Mouse (Mus musculus): ENCODE results near the gene Hist1h2bn. TPM values are rescaled to one million over a fixed set of nuclear protein-coding genes. Genes with fewer than 3 reads are reported as not detected.
"Not testable (repeated sequence)": the region's sequence is repeated elsewhere in the genome, so short reads cannot be mapped to it uniquely, and the experiment has no call there.

The Hist1h2bn gene
- polyA plus RNA-seq, 1 experiment from 2014 or later = 2.5 TPM

DNA sequence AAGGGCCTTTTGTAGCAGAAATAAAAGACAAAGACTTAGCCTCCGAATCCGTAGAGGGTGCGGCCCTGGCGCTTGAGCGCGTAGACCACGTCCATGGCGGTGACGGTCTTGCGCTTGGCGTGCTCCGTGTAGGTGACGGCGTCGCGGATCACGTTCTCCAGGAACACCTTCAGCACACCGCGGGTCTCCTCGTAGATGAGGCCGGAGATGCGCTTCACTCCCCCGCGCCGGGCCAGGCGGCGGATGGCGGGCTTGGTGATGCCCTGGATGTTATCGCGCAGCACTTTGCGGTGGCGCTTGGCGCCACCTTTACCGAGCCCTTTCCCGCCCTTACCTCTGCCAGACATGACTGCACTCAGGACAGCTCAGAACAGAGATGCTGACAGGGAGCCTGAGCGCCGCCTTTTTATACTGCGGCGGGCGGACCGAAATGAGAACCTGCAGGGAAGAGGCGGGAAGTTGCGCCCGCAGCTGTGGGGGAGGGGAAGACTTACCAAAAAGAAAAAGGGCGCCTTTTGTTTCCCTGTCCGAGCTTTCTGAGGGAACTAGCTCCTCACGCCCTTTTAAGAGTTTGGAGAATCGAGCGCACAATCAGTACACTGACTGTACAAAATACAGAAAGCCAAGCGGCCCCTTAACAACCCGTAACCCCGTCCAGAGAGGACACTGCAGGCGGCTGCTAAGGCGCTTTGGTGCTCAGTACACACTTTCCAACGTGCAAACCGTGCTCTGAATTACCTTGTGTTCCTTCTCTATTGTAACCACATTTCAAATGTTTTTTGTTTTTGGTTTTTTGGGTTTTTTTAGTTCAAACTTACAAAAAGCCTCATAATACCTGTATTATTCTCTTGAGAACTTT lies 3.5 kb upstream of the Hist1h2bn start, which contains the start of gene Hist1h4k:
Gene Hist1h4k (minus strand): TSS at position 347 of the 859 bp plus-strand sequence.
- H3K27ac ChIP-seq (ENCODE audit: low read depth, low read length) = peak within 1 kb of the TSS; percentile 91
- ATAC-seq (peak; percentile 85), DNase-seq (ENCODE audit: low spot score) (peak; percentile 96)
- H3K27me3 ChIP-seq (replicated peaks; ENCODE audit: control insufficient read depth, insufficient read depth, low read length); H3K9me3 ChIP-seq (replicated peaks; ENCODE audit: control insufficient read depth, low read length); H3K36me3 ChIP-seq (ENCODE audit: control insufficient read depth, insufficient read depth, low read length): not testable (repeated sequence)
- H3K4me2 ChIP-seq (ENCODE audit: low read length) = peak within 1 kb of the TSS; percentile 83
- WGBS = under 1% methylated on average over 39 of the region's 56 CpGs
- peaks cover 26% of the 10 kb centered on the region for H3K4me1 ChIP-seq (ENCODE audit: control insufficient read depth, insufficient read depth, low read length)
- H3K9ac ChIP-seq (ENCODE audit: low read length) = peak within 1 kb of the TSS; percentile 70
- H3K4me3 ChIP-seq (ENCODE audit: low read depth, low read length) = peak within 1 kb of the TSS; percentile 54

DNA sequence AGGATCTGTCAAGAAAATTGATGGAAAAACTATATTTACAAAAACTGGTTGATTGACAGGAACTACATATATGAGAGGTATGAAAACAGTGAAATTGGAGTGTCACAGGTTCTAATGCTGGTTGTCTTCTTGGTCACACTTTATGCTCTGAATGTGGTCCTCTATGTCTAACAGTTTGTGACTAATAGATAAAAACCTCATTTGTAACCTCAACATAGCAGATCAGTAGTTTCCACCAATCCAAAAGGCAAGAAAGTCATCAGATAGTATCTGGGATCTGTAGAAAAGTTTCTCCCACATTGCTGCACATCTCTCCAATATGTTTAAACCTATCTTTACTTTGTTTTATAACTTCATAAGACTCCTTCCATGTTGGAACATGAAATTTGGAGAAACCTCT lies 2.5 kb upstream of the Hist1h2bn start:
- Histone ChIP-seq H3K9ac (ENCODE audit: low read length) (no peak overlapping the region), H3K9me3 (replicated peaks; ENCODE audit: control insufficient read depth, low read length) (no peaks in the 10 kb centered on the region), H3K4me3 (ENCODE audit: low read depth, low read length) (no peak overlapping the region), H3K4me2 (ENCODE audit: low read length) (no peak overlapping the region), H3K27me3 (replicated peaks; ENCODE audit: control insufficient read depth, insufficient read depth, low read length) (no peaks in the 10 kb centered on the region), H3K27ac (ENCODE audit: low read depth, low read length) (peak overlapping the region; percentile 91; the same call in 1 of the 2 replicates), H3K36me3 (ENCODE audit: control insufficient read depth, insufficient read depth, low read length) (no peaks in the 10 kb centered on the region), H3K4me1 (ENCODE audit: control insufficient read depth, insufficient read depth, low read length) (peaks cover 26% of the 10 kb centered on the region)
- no peak for ATAC-seq
- DNase-seq (ENCODE audit: low spot score) = no peak

- WGBS = 76% methylated on average over 3 of the region's 3 CpGs
- H3K27me3 ChIP-seq (replicated peaks; ENCODE audit: control insufficient read depth, insufficient read depth, low read length) = no peaks in the 10 kb centered on the region
- H3K36me3 ChIP-seq (ENCODE audit: control insufficient read depth, insufficient read depth, low read length) = no peaks in the 10 kb centered on the region
- H3K27ac ChIP-seq (ENCODE audit: low read depth, low read length) = peak overlapping the region; percentile 91
- H3K4me1 ChIP-seq (ENCODE audit: control insufficient read depth, insufficient read depth, low read length) = peaks cover 26% of the 10 kb centered on the region
- ATAC-seq (no peak), DNase-seq (ENCODE audit: low spot score) (no peak)
- H3K9me3 ChIP-seq (replicated peaks; ENCODE audit: control insufficient read depth, low read length) = no peaks in the 10 kb centered on the region
- H3K4me2 ChIP-seq (ENCODE audit: low read length) = peak overlapping the region; percentile 77; the same call in 1 of the 2 replicates
- no peak overlapping the region for H3K4me3 ChIP-seq (ENCODE audit: low read depth, low read length)
- H3K9ac ChIP-seq (ENCODE audit: low read length) = no peak overlapping the region
Measured at GRCm38 (mm10) chr13:21751827-21752226, 2.1 kb upstream of the Hist1h2bn start.

GRCm38 (mm10) chr13:21752356-21752755 lies 1.6 kb upstream of the Hist1h2bn start:
- peak overlapping the region; percentile 77 for H3K4me2 ChIP-seq (ENCODE audit: low read length)
- H3K4me1 ChIP-seq (ENCODE audit: control insufficient read depth, insufficient read depth, low read length) = peaks cover 24% of the 10 kb centered on the region
- peak overlapping the region; percentile 18; the same call in 1 of the 2 replicates for H3K9ac ChIP-seq (ENCODE audit: low read length)
- H3K9me3 ChIP-seq (replicated peaks; ENCODE audit: control insufficient read depth, low read length) = no peaks in the 10 kb centered on the region
- WGBS = 42% methylated on average over 3 of the region's 3 CpGs
- H3K36me3 ChIP-seq (ENCODE audit: control insufficient read depth, insufficient read depth, low read length) = no peaks in the 10 kb centered on the region
- H3K27me3 ChIP-seq (replicated peaks; ENCODE audit: control insufficient read depth, insufficient read depth, low read length) = no peaks in the 10 kb centered on the region
- no peak for DNase-seq (ENCODE audit: low spot score)
- ATAC-seq = no peak
- no peak overlapping the region for H3K4me3 ChIP-seq (ENCODE audit: low read depth, low read length)
- peak overlapping the region; percentile 91 for H3K27ac ChIP-seq (ENCODE audit: low read depth, low read length)

DNA sequence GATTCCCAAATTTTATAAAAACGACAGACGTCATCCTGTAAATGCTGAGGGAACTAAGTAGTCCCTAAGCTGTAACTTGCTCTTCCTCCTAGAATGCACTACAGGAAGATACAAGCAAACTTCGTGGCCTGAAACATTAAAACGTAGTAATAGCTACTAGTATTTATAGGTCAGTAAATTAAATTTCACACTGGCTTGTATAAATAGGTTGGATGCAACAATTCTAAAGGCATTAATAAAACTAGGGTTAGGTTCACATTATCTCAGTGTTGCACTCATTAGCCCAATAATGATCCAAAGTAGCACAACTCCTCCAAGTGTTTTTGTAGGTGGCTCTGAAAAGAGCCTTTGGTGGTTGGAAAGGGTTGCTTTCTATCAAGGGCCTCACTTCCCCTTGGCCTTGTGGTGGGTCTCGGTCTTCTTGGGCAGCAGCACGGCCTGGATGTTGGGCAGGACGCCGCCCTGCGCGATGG lies 836 bp upstream of the Hist1h2bn start:
- peak overlapping the region; percentile 91 for H3K27ac ChIP-seq (ENCODE audit: low read depth, low read length)
- DNase-seq (ENCODE audit: low spot score) (peak; percentile 24), ATAC-seq (no peak)

GRCm38 (mm10) chr13:21754294-21755001 lies 525 bp downstream of the Hist1h2bn start:
- not testable (repeated sequence) for H3K36me3 ChIP-seq (ENCODE audit: control insufficient read depth, insufficient read depth, low read length); H3K9me3 ChIP-seq (replicated peaks; ENCODE audit: control insufficient read depth, low read length); H3K4me1 ChIP-seq (ENCODE audit: control insufficient read depth, insufficient read depth, low read length); H3K27me3 ChIP-seq (replicated peaks; ENCODE audit: control insufficient read depth, insufficient read depth, low read length); ATAC-seq
- peak; percentile 78 for DNase-seq (ENCODE audit: low spot score)
- H3K4me3 ChIP-seq (ENCODE audit: low read depth, low read length) = peak overlapping the region; percentile 39
- peak overlapping the region; percentile 64 for H3K9ac ChIP-seq (ENCODE audit: low read length)
- peak overlapping the region; percentile 86 for H3K27ac ChIP-seq (ENCODE audit: low read depth, low read length)
- 0% methylated on average over 21 of the region's 26 CpGs for WGBS
- H3K4me2 ChIP-seq (ENCODE audit: low read length) = peak overlapping the region; percentile 77

More for the DNA sequence above, 836 bp upstream of the Hist1h2bn start:
- H3K36me3 ChIP-seq (ENCODE audit: control insufficient read depth, insufficient read depth, low read length) = no peaks in the 10 kb centered on the region
- H3K9ac ChIP-seq (ENCODE audit: low read length) = peak overlapping the region; percentile 68
- H3K4me2 ChIP-seq (ENCODE audit: low read length) = peak overlapping the region; percentile 77
- WGBS = under 1% methylated on average over 10 of the region's 10 CpGs
- H3K27me3 ChIP-seq (replicated peaks; ENCODE audit: control insufficient read depth, insufficient read depth, low read length) = no peaks in the 10 kb centered on the region
- H3K9me3 ChIP-seq (replicated peaks; ENCODE audit: control insufficient read depth, low read length) = no peaks in the 10 kb centered on the region
- peak overlapping the region; percentile 39 for H3K4me3 ChIP-seq (ENCODE audit: low read depth, low read length)
- peaks cover 21% of the 10 kb centered on the region for H3K4me1 ChIP-seq (ENCODE audit: control insufficient read depth, insufficient read depth, low read length)

DNA sequence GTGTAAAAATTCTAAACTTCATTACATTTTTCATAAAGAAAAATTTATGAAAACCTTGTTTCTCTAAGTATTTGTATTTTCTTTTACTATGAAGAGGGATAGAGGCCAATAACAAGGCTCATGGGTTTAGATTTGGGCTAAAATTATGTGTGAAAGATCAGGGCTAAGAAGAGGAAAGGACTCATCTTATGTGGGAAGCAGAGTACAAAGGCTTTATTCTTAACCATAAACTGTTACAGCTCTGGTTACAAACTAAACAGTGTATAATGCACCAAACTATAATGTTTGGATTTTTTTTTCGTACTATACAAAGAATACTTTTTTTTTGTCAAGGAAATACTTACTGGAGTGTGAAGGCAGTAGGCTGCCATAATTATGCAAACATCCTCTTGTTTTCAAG lies 1.8 kb downstream of the Hist1h2bn start:
- ATAC-seq (no peak), DNase-seq (ENCODE audit: low spot score) (no peak)
- Histone ChIP-seq H3K27me3 (replicated peaks; ENCODE audit: control insufficient read depth, insufficient read depth, low read length) (no peaks in the 10 kb centered on the region), H3K27ac (ENCODE audit: low read depth, low read length) (no peak overlapping the region), H3K4me2 (ENCODE audit: low read length) (peak overlapping the region; percentile 57), H3K4me3 (ENCODE audit: low read depth, low read length) (no peak overlapping the region), H3K9ac (ENCODE audit: low read length) (no peak overlapping the region), H3K36me3 (ENCODE audit: control insufficient read depth, insufficient read depth, low read length) (no peaks in the 10 kb centered on the region), H3K9me3 (replicated peaks; ENCODE audit: control insufficient read depth, low read length) (no peaks in the 10 kb centered on the region), H3K4me1 (ENCODE audit: control insufficient read depth, insufficient read depth, low read length) (peaks cover 9% of the 10 kb centered on the region)
- 40% methylated on average over 1 of the region's 1 CpGs for WGBS

- peaks cover 22% of the 10 kb centered on the region for H3K4me1 ChIP-seq (ENCODE audit: control insufficient read depth, insufficient read depth, low read length)
- WGBS = 3% methylated on average over 33 of the region's 33 CpGs
- H3K27me3 ChIP-seq (replicated peaks; ENCODE audit: control insufficient read depth, insufficient read depth, low read length) = no peaks in the 10 kb centered on the region
- peak; percentile 89 for ATAC-seq
- peak overlapping the region; percentile 76 for H3K4me2 ChIP-seq (ENCODE audit: low read length)
- no peaks in the 10 kb centered on the region for H3K36me3 ChIP-seq (ENCODE audit: control insufficient read depth, insufficient read depth, low read length)
- peak overlapping the region; percentile 83 for H3K9ac ChIP-seq (ENCODE audit: low read length)
- peak; percentile 98 for DNase-seq (ENCODE audit: low spot score)
- peak overlapping the region; percentile 92 for H3K27ac ChIP-seq (ENCODE audit: low read depth, low read length)
- H3K4me3 ChIP-seq (ENCODE audit: low read depth, low read length) = peak overlapping the region; percentile 48
- no peaks in the 10 kb centered on the region for H3K9me3 ChIP-seq (replicated peaks; ENCODE audit: control insufficient read depth, low read length)
Measured at GRCm38 (mm10) chr13:21778814-21779766, 25.2 kb downstream of the Hist1h2bn start.
